Mouse (Mus musculus) ES-E14 (cell line): ENCODE data around the gene Mpc1. TPM values are rescaled to one million over a fixed set of nuclear protein-coding genes. Genes with fewer than 3 reads are reported as not detected.

ENCODE experiments used
- DNase-seq: peaks from one replicate; pipeline ENCODE4 v3.0.0-alpha.2; 2013; ENCODE audit warnings: low read depth, low spot score
- H3K27ac ChIP-seq: 2 replicates; pipeline ENCODE4 v1.5.1; 2012; ENCODE audit warnings: low read depth, mild to moderate bottlenecking, low read length, moderate library complexity, mixed read lengths; ENCODE audit not compliant: poor library complexity, insufficient read depth, severe bottlenecking
- H3K36me3 ChIP-seq: 2 replicates; pipeline ENCODE4 v1.6.1; 2012; ENCODE audit warnings: mild to moderate bottlenecking, low read length, moderate library complexity, mixed read lengths; ENCODE audit not compliant: control insufficient read depth, poor library complexity, insufficient read depth, severe bottlenecking
- H3K4me1 ChIP-seq, 2 experiments: fragments of 150-350 bp in 1 of 2; sonication (generic) in 1 of 2; 2 replicates each; pipeline ENCODE4 v1.6.1; 2012; ENCODE audit warnings: low read length in 2 of 2, mild to moderate bottlenecking in 1 of 2, mixed read lengths in 1 of 2; ENCODE audit not compliant: control insufficient read depth in 2 of 2, insufficient read depth in 2 of 2, poor library complexity in 1 of 2
- H3K4me3 ChIP-seq, 2 experiments: fragments of 150-350 bp in 1 of 2; sonication (generic) in 1 of 2; 2 replicates each; pipeline ENCODE4 v1.5.1; 2012; ENCODE audit warnings: low read length in 2 of 2, low read depth in 1 of 2, mild to moderate bottlenecking in 1 of 2, mixed read lengths in 1 of 2; ENCODE audit not compliant: insufficient read depth in 1 of 2, poor library complexity in 1 of 2, severe bottlenecking in 1 of 2
- H3K9ac ChIP-seq: 2 replicates; pipeline ENCODE4 v1.6.1; 2012; ENCODE audit warnings: low read depth, mild to moderate bottlenecking, low read length, mixed read lengths; ENCODE audit not compliant: poor library complexity, insufficient read depth, severe bottlenecking
- H3K9me3 ChIP-seq: fragments of 150-350 bp; sonication (generic); 2 replicates; pipeline ENCODE4 v1.6.1; 2012; ENCODE audit warnings: low read depth, mild to moderate bottlenecking, low read length; ENCODE audit not compliant: control insufficient read depth, insufficient read depth
- CHD2 ChIP-seq: IDR thresholded peaks from 2 replicates; pipeline ENCODE4 v1.6.1; 2014; ENCODE audit warnings: mild to moderate bottlenecking, low read depth, low read length, inconsistent platforms
- HCFC1 ChIP-seq: IDR thresholded peaks from 2 replicates; pipeline ENCODE4 v1.6.1; 2012; ENCODE audit warnings: low read length, inconsistent platforms, borderline replicate concordance; ENCODE audit not compliant: insufficient read depth
- MAFK ChIP-seq: IDR thresholded peaks from 2 replicates; pipeline ENCODE4 v1.6.1; 2014; ENCODE audit warnings: mild to moderate bottlenecking, low read depth, low read length, inconsistent platforms; ENCODE audit not compliant: insufficient read depth
- ZC3H11A ChIP-seq: IDR thresholded peaks from 2 replicates; pipeline ENCODE4 v1.6.1; 2012; ENCODE audit warnings: low read depth, mild to moderate bottlenecking, inconsistent platforms, low read length, borderline replicate concordance
- ZNF384 ChIP-seq: IDR thresholded peaks from 2 replicates; pipeline ENCODE4 v1.6.1; 2012; ENCODE audit warnings: low read depth, low read length, inconsistent platforms
- in situ Hi-C, 2 experiments: fragments of 600-800 bp; cut with MboI; formaldehyde crosslinking; loops; one replicate each; pipeline ENCODE4 v1.15.1; 2025; ENCODE audit warnings: low sequenced_read_pairs in 2 of 2, inconsistent platforms in 1 of 2; ENCODE audit not compliant: unreplicated experiment in 2 of 2
- total RNA-seq: library from RNA; depleted of rRNA; stranded (reverse); fragments of 300-350 nt; gene quantifications from 2 replicates; pipeline ENCODE4 v1.2.3, GENCODE M21; 2012

Mpc1 gene
- total RNA-seq, 1 experiment, result 35.7 TPM

GRCm38 (mm10) chr17:8238012-8238710, 44.5 kb upstream of the Mpc1 start:
- Histone ChIP-seq H3K9ac (no peak overlapping the region), H3K27ac (no peak overlapping the region), H3K36me3 (no peaks in the 10 kb centered on the region), H3K4me1 (peaks cover 0 to 34% of the 10 kb centered on the region in 2 experiments; a peak in 2 of 4 replicates), H3K4me3 (no peak overlapping the region), H3K9me3 (no peaks in the 10 kb centered on the region)
- no peak for DNase-seq
- in situ Hi-C loops, result no loop called here
- TF ChIP-seq CHD2, result no peak
- no peak for TF ChIP-seq ZNF384

GRCm38 (mm10) chr17:8239561-8239960, 43.1 kb upstream of the Mpc1 start:
- H3K9me3 ChIP-seq, result no peaks in the 10 kb centered on the region
- no peak overlapping the region for H3K4me3 ChIP-seq
- H3K4me1 ChIP-seq, result peaks cover 0 to 32% of the 10 kb centered on the region in 2 experiments; a peak in 2 of 4 replicates
- in situ Hi-C loops, result no loop called here
- no peaks in the 10 kb centered on the region for H3K36me3 ChIP-seq
- no peak overlapping the region for H3K27ac ChIP-seq
- no peak overlapping the region for H3K9ac ChIP-seq
- no peak for DNase-seq
- no peak for TF ChIP-seq MAFK
- TF ChIP-seq HCFC1, result no peak
- no peak for TF ChIP-seq CHD2
- no peak for TF ChIP-seq ZC3H11A
- TF ChIP-seq ZNF384, result no peak

- Histone ChIP-seq H3K9me3 (no peaks in the 10 kb centered on the region), H3K9ac (no peak overlapping the region), H3K36me3 (no peaks in the 10 kb centered on the region), H3K27ac (no peak overlapping the region; the same call in 1 of the 2 replicates), H3K4me1 (peaks cover 0 to 32% of the 10 kb centered on the region in 2 experiments; a peak in 2 of 4 replicates), H3K4me3 (no peak overlapping the region)
- in situ Hi-C loops, result no loop called here
- no peak for TF ChIP-seq HCFC1
- no peak for TF ChIP-seq ZNF384
- TF ChIP-seq ZC3H11A, result no peak
- no peak for TF ChIP-seq MAFK
- TF ChIP-seq CHD2, result no peak
- DNase-seq, result no peak
Observed at GRCm38 (mm10) chr17:8240517-8240916, 42.2 kb upstream of the Mpc1 start.

GRCm38 (mm10) chr17:8241645-8242044, 41.1 kb upstream of the Mpc1 start:
- no peak for DNase-seq
- in situ Hi-C loops, result no loop called here
- no peaks in the 10 kb centered on the region for H3K36me3 ChIP-seq
- H3K27ac ChIP-seq, result no peak overlapping the region
- no peak overlapping the region for H3K4me3 ChIP-seq
- H3K9ac ChIP-seq, result no peak overlapping the region
- no peak for TF ChIP-seq CHD2
- no peak for TF ChIP-seq HCFC1
- no peak for TF ChIP-seq MAFK
- TF ChIP-seq ZC3H11A, result no peak
- no peak for TF ChIP-seq ZNF384
- peaks cover 0 to 32% of the 10 kb centered on the region in 2 experiments; a peak in 2 of 4 replicates for H3K4me1 ChIP-seq
- H3K9me3 ChIP-seq, result no peaks in the 10 kb centered on the region

GRCm38 (mm10) chr17:8242186-8242585, 40.5 kb upstream of the Mpc1 start:
- TF ChIP-seq ZNF384, result no peak
- no peak for TF ChIP-seq CHD2
- TF ChIP-seq HCFC1, result no peak
- no peak for TF ChIP-seq MAFK
- TF ChIP-seq ZC3H11A, result no peak
- Histone ChIP-seq H3K9me3 (no peaks in the 10 kb centered on the region), H3K36me3 (no peaks in the 10 kb centered on the region), H3K4me3 (no peak overlapping the region), H3K4me1 (peaks cover 0 to 32% of the 10 kb centered on the region in 2 experiments; a peak in 2 of 4 replicates), H3K9ac (no peak overlapping the region), H3K27ac (no peak overlapping the region)
- DNase-seq, result no peak
- in situ Hi-C loops, result no loop called here
